Mouse (Mus musculus): ENCODE measurements at regions not wholly inside any gene's neighbourhood (a gene's known extent, or its start where the extent isn't known, plus 50 kb on each side); places are given as distances from the start of the nearest gene placed in this dataset.

DNA sequence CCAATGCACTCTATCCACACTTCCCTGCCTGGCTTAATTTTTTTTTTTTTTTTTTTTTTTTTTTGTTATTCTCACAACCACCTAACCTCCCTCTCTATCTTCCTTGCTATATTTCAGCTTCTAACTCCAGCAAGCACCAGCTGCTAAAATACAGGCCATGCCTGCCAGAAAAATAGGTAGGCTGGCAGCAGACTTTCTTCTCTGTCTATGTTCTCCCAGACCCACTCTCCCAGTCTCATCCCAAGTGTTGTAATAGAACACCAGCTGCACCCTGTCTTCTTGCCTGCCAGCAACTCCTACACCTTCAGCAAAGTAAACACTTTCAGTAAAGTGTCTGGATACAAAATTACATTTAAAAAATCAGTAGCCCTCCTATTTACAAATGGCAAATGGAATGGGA, 1041.8 kb downstream of the Pcdh19 start:
- peak; percentile 38 to 73 for DNase-seq (ENCODE audit: low spot score in 2 of 2)

DNA sequence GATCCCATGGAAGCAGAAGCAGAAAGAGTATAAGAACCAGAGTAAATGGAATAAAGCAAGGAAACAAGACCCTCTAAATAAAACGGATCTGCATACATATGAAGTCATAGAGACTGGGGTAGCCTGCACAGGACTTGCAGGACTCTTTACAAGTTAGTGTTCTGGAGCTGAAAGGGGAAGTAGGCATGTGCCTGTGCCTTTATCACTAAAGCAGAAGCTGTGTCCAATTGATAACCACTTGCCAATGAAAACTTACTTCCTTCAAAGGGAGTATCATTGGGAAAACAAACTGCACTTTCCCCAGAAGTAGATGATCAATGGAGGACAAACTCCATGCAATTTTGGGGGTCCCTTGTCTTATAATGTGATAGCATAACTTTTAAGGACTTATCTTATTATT, 1091.9 kb downstream of the Pcdh19 start:
- DNase-seq (ENCODE audit: low spot score in 2 of 2), result no peak

GRCm38 (mm10) chrX:132596424-132596823, 1092.4 kb downstream of the Pcdh19 start:
- DNase-seq (ENCODE audit: low spot score in 2 of 2), result no peak

DNA sequence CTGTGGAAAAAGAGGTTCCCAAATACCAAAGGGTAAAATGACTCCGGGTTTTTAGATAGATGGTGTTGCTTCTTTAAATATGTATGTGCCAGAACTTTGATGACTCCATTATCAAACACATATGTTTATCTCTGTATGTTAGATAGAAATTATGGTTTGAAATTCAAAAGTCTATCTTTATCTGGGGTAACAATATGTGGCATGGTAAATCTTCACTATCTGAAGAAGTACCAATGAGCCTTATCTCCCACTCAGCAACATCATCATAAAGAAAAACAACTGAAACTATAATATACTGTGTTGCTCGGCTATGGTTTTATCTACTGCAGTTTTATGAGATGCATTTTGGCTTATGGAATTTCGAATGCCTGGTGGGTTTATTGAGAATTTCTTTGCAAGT, 1114.7 kb downstream of the Pcdh19 start:
- no peak for DNase-seq (ENCODE audit: low spot score in 2 of 2)
